Mouse (Mus musculus) liver, adult 2 months (tissue): ENCODE measurements around the gene Rnf185. TPM values are rescaled to one million over a fixed set of nuclear protein-coding genes. Genes with fewer than 3 reads are reported as not detected.

ENCODE experiments used
- DNase-seq: peaks from one replicate; pipeline ENCODE4 v3.0.0-alpha.2; 2011; ENCODE audit warnings: low read depth, low spot score; ENCODE audit errors: extremely low read depth
- H3K27ac ChIP-seq: fragments of 200-500 bp; replicated peaks from 2 replicates; pipeline ENCODE4 v1.5.1; 2012; ENCODE audit warnings: low read depth, mild to moderate bottlenecking, control low read depth, inconsistent platforms, low read length; ENCODE audit not compliant: insufficient read depth
- H3K27me3 ChIP-seq: fragments of 200-500 bp; 2 replicates; pipeline ENCODE4 v1.6.1; 2012; ENCODE audit warnings: mild to moderate bottlenecking, moderate library complexity, low read length, inconsistent platforms; ENCODE audit not compliant: control insufficient read depth, insufficient read depth
- H3K36me3 ChIP-seq: fragments of 200-500 bp; 2 replicates; pipeline ENCODE4 v1.6.1; 2012; ENCODE audit warnings: low read length, inconsistent platforms; ENCODE audit not compliant: control insufficient read depth, insufficient read depth
- H3K4me1 ChIP-seq: fragments of 200-500 bp; 2 replicates; pipeline ENCODE4 v1.6.1; 2011; ENCODE audit warnings: low read length; ENCODE audit not compliant: control insufficient read depth, insufficient read depth
- H3K4me3 ChIP-seq: fragments of 200-500 bp; 2 replicates; pipeline ENCODE4 v1.5.1; 2011; ENCODE audit warnings: low read depth, mild to moderate bottlenecking, control low read depth, low read length, moderate library complexity; ENCODE audit not compliant: insufficient read depth
- H3K79me2 ChIP-seq: fragments of 200-500 bp; 2 replicates; pipeline ENCODE4 v1.6.1; 2012; ENCODE audit warnings: inconsistent platforms, mild to moderate bottlenecking, low read length, moderate library complexity; ENCODE audit not compliant: control insufficient read depth, insufficient read depth
- H3K9ac ChIP-seq: fragments of 200-500 bp; 2 replicates; pipeline ENCODE4 v1.6.1; 2012; ENCODE audit warnings: low read depth, mild to moderate bottlenecking, control low read depth, inconsistent platforms, low read length
- CTCF ChIP-seq: fragments of 200-500 bp; IDR thresholded peaks from 2 replicates; pipeline ENCODE4 v1.5.1; 2011; ENCODE audit warnings: low read depth, low read length, control low read depth
- POLR2A ChIP-seq: fragments of 200-500 bp; IDR thresholded peaks from 2 replicates; pipeline ENCODE4 v1.6.1; 2011; ENCODE audit warnings: low read length, control low read depth; ENCODE audit not compliant: insufficient read depth; ENCODE audit errors: extremely low read depth
- WGBS: fragments of 180-500 bp; shearing (Covaris S2); methylation state at CpG from one replicate; pipeline ENCODE4 v1.1.7; 2018; 5-methylcytosine and 5-hydroxymethylcytosine counted together
- polyA plus RNA-seq: library from polyadenylated mRNA; depleted of rRNA; stranded (reverse); fragments of >200 nt; gene quantifications from 2 replicates; pipeline ENCODE4 v1.2.3, GENCODE M21; 2012
- total RNA-seq: library from RNA; depleted of rRNA; stranded (reverse); fragments of >200 nt; gene quantifications from 2 replicates; pipeline ENCODE4 v1.2.3, GENCODE M21; 2014

Gene Rnf185
- total and polyA plus RNA-seq, 2 experiments: 11.2 to 33.3 TPM

GRCm38 (mm10) chr11:3408997-3409732 is 43.0 kb downstream of the Rnf185 start, which contains the start of gene Limk2:
Limk2 (minus strand) TSS chr11:3409189.
- Histone ChIP-seq H3K27me3 (no peaks in the 10 kb centered on the region), H3K4me1 (peaks cover 4% of the 10 kb centered on the region; the same call in 1 of the 2 replicates), H3K9ac (peak within 1 kb of the TSS; percentile 88), H3K36me3 (peaks cover 2% of the 10 kb centered on the region; the same call in 1 of the 2 replicates), H3K4me3 (peak within 1 kb of the TSS; percentile 82), H3K79me2 (peaks cover 11% of the 10 kb centered on the region; the same call in 1 of the 2 replicates), H3K27ac (peak within 1 kb of the TSS; percentile 91)
- peak; percentile 47; the same call in 1 of the 2 replicates for TF ChIP-seq POLR2A
- TF ChIP-seq CTCF: peak; percentile 86
- DNase-seq: peak; percentile 76
- 3% methylated on average over 45 of the region's 45 CpGs for WGBS

GRCm38 (mm10) chr11:3408131-3408996 is 43.8 kb downstream of the Rnf185 start:
- Histone ChIP-seq H3K36me3 (no peaks in the 10 kb centered on the region), H3K79me2 (peaks cover 17% of the 10 kb centered on the region), H3K27me3 (no peaks in the 10 kb centered on the region), H3K27ac (peak overlapping the region; percentile 22), H3K4me1 (peaks cover 4% of the 10 kb centered on the region; the same call in 1 of the 2 replicates), H3K9ac (peak overlapping the region; percentile 64), H3K4me3 (peak overlapping the region; percentile 82)
- TF ChIP-seq CTCF (no peak), POLR2A (no peak)
- 11% methylated on average over 34 of the region's 34 CpGs for WGBS
- DNase-seq: no peak

- WGBS: 58% methylated on average over 7 of the region's 7 CpGs
- Histone ChIP-seq H3K36me3 (no peaks in the 10 kb centered on the region), H3K27ac (no peak overlapping the region), H3K79me2 (peaks cover 17% of the 10 kb centered on the region), H3K27me3 (no peaks in the 10 kb centered on the region), H3K9ac (no peak overlapping the region), H3K4me3 (no peak overlapping the region), H3K4me1 (peaks cover 3% of the 10 kb centered on the region; the same call in 1 of the 2 replicates)
- no peak for DNase-seq
- TF ChIP-seq CTCF: no peak
- no peak for TF ChIP-seq POLR2A
Observed at GRCm38 (mm10) chr11:3404287-3405047, 47.7 kb downstream of the Rnf185 start.

GRCm38 (mm10) chr11:3403024-3403423 is 49.1 kb downstream of the Rnf185 start:
- H3K79me2 ChIP-seq: peaks cover 13% of the 10 kb centered on the region
- no peak overlapping the region for H3K4me3 ChIP-seq
- TF ChIP-seq CTCF: no peak
- WGBS: 82% methylated on average over 3 of the region's 3 CpGs
- DNase-seq: no peak
- H3K27ac ChIP-seq: no peak overlapping the region
- H3K27me3 ChIP-seq: no peaks in the 10 kb centered on the region
- no peaks in the 10 kb centered on the region for H3K36me3 ChIP-seq
- H3K4me1 ChIP-seq: peaks cover 3% of the 10 kb centered on the region; the same call in 1 of the 2 replicates
- no peak overlapping the region for H3K9ac ChIP-seq

- Histone ChIP-seq H3K36me3 (no peaks in the 10 kb centered on the region), H3K9ac (no peak overlapping the region), H3K27ac (no peak overlapping the region), H3K79me2 (no peaks in the 10 kb centered on the region), H3K27me3 (no peaks in the 10 kb centered on the region), H3K4me1 (no peaks in the 10 kb centered on the region; the same call in 1 of the 2 replicates), H3K4me3 (no peak overlapping the region)
- WGBS: 82% methylated on average over 1 of the region's 1 CpGs
- no peak for TF ChIP-seq CTCF
- no peak for TF ChIP-seq POLR2A
- DNase-seq: no peak
Observed at GRCm38 (mm10) chr11:3398318-3398717, 53.8 kb downstream of the Rnf185 start.
